Comparison of ENCODE assay signal across 17 mouse cellular contexts in the genomic region with DNA sequence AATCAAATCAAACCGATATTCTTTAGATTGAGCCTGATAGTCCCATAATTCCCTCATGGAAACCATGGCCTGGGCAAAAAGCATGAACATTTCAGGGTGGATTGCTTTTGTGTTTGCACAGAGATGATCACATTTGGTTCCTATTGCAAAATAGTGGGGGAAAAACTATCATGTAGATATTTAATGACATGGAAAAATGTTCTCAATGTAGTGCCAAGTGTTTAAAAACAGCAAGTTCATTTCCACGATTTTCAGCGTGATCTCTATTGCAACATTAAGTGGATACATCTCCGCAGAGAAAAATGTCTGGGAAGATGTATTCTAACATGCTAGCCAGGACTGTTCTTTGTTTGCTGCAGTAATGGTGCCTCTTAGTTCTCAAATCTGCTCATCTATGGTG.
"Had no signal": no experiment of that assay in that cellular context is flagged by ENCODE, and none has a peak within 500 bp of the region (broad histone marks: within the 10 kb centered on the region; RNA-seq: fewer than 3 reads in every experiment).

No protein-coding gene starts in this region.

- H3K9ac ChIP-seq: liver, embryonic 15.5 days; liver, postnatal 0 days; lung, embryonic 15.5 days; midbrain, embryonic 13.5 days; midbrain, embryonic 15.5 days; neural tube, embryonic 12.5 days; stomach, embryonic 15.5 days had no signal

- ATAC-seq: liver, postnatal 0 days; midbrain, embryonic 13.5 days; midbrain, embryonic 15.5 days had no signal

- H3K4me3 ChIP-seq: liver, embryonic 15.5 days; lung, embryonic 15.5 days; megakaryocyte, embryonic 14.5 days; midbrain, embryonic 13.5 days; midbrain, embryonic 15.5 days; neural tube, embryonic 12.5 days; stomach, embryonic 15.5 days had no signal

- DNase-seq: liver, postnatal 0 days; lung, adult 2 months; lung, postnatal 10 days; right cerebral cortex, postnatal 14 days; thymus, adult 2 months; thymus, postnatal 25 days; thymus, postnatal 4 days had no signal

- H3K36me3 ChIP-seq: liver, embryonic 15.5 days; lung, embryonic 15.5 days; midbrain, embryonic 13.5 days; midbrain, embryonic 15.5 days; neural tube, embryonic 12.5 days; stomach, embryonic 15.5 days had no signal

- H3K27me3 ChIP-seq: liver, embryonic 15.5 days; lung, embryonic 15.5 days; midbrain, embryonic 13.5 days; midbrain, embryonic 15.5 days; neural tube, embryonic 12.5 days; stomach, embryonic 15.5 days had no signal

- H3K4me1 ChIP-seq: neural tube, embryonic 12.5 days had no signal

- H3K4me2 ChIP-seq: liver, embryonic 15.5 days; lung, embryonic 15.5 days; midbrain, embryonic 11.5 days; midbrain, embryonic 13.5 days; midbrain, embryonic 15.5 days; neural tube, embryonic 12.5 days; stomach, embryonic 15.5 days had no signal

- H3K27ac ChIP-seq: liver, embryonic 15.5 days; lung, embryonic 15.5 days; macrophage; midbrain, embryonic 13.5 days; midbrain, embryonic 15.5 days; neural tube, embryonic 12.5 days; stomach, embryonic 15.5 days; stomach, postnatal 0 days had no signal

- H3K9me3 ChIP-seq: liver, embryonic 15.5 days; lung, embryonic 15.5 days; midbrain, embryonic 13.5 days; midbrain, embryonic 15.5 days; stomach, embryonic 15.5 days had no signal
